Mouse (Mus musculus) retina, postnatal 1 day (tissue): ENCODE measurements at regions not wholly inside any gene's neighbourhood (a gene's known extent, or its start where the extent isn't known, plus 50 kb on each side); places are given as distances from the start of the nearest gene placed in this dataset.

ENCODE experiments used
- DNase-seq: peaks from one replicate; pipeline ENCODE4 v3.0.0-alpha.2; 2012

DNA sequence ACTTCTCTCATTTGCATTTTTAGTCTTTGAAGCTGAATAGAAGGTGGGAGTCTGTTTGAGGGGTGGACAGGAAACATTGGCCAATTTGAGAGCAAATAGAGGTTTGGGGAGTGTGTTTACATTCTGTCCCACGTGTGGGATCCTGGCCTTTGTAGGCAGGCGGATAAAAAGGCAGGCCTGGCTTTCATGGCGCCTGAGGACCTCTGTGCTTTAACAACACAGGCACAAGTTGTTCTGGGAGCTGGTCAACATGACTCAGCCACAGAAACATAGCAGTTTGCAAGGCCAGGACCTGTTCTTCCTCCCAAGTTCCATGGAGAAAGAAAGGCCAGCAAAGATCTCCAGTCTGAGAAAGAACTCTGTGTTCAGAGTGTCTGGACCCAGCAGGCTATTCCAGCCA lies 1130.7 kb downstream of the Gsdmc2 start:
- DNase-seq = no peak

DNA sequence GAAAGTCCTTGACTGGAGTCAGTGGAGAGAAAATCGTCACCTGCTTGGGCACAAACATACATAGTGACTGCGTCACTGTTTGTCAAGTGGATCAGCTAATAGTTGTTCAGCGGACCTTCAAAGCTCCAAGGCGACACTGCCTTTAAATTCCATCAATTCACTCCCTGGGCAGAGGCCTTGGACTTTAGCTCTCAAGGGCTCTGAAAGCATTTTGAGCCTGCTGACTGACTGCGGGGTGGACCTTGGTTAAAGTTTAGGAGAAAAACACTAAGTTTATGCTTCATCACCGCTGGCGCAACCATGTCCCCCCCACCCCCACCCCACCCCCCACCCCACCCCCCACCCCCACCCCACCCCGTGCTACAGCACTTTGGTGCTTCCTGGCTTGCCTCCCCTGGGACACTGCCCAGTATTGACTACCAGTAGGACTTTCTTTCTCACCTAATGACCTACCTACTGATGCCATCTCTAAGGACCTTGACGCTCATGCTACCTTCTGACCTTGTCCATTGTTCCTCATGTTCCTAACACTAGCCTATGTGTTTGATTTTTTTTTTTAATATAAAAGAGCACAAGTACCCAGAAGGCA lies 1132.3 kb downstream of the Gsdmc2 start:
- no peak for DNase-seq

DNA sequence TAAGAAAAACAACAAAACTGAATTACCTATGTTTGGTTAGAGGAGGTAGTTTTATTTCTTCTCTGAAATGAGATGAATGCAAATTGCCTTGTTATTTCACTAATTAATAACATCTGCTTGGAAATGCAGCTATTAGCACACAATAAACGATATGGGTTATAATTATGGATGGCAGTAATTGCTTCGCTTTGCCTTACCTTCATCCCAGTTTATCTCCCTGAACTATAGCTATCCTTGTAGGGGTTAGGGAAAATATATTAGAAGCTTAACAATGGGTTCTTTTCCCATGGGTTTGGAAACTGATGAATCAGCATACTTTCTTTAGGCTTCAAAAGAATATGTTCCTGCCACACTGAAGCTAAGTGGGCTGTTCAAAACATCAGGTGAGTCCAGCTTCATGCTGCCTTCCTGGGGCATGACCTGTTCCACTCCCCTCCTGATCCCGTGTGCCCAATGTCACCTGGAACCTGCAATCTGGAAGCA lies 1132.9 kb downstream of the Gsdmc2 start:
- no peak for DNase-seq

DNA sequence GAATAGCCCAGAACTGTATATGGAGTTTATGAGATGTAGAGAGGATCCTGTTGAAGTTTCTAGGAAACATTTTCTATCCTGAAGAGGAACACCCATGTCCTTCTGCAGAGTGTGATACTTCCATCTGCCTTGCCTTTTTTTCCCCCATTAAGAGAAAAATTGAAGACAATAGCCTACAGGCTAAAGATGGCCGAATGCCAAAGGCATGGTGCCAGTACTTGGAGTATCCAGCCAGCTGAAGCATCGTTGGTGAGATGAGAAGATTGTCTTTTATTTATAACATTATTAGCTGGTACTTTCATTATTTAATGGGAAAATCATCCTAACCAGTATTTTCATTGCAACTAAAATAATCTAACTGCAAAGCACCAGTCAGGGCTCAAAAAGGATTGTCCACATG lies 1135.4 kb downstream of the Gsdmc2 start:
- no peak for DNase-seq

DNA sequence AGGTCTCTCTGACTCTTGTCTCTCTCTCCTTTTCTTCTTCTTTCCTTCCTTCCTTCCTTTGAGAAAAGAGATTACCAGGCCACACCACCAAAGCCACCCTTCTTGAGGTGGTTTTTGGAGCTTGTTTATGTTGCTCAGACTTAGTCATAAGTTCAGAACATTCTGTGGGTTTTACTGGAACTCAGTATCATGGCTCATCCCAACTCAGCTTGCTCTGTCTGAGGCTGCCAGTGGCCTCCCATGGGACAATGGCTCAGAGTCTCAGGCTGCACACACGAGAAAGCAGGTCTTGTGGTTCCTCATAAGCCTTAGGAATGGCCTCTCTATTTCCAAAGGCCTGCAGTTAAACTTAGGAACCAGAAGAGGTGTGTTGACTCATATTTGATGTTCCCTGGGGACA lies 1146.4 kb downstream of the Gsdmc2 start:
- no peak for DNase-seq

DNA sequence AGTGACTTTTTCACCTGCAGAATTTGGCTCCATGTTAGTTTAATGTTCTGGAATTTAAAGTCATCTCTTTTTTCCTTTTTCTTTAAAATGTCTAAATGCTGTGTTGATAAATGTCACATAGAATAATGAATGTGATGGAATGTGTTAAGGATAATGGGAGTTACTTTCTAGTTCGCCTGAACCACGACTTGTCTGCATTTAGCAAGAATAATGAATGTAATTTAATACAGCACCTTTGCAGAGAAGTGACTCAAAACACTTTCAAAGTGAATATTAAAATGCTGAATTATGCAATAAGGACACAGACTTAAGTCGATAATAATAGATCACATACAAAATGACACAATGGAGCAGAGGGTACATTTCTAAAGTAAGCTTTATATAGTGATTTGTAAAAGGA lies 1150.2 kb downstream of the Gsdmc2 start:
- DNase-seq = no peak

DNA sequence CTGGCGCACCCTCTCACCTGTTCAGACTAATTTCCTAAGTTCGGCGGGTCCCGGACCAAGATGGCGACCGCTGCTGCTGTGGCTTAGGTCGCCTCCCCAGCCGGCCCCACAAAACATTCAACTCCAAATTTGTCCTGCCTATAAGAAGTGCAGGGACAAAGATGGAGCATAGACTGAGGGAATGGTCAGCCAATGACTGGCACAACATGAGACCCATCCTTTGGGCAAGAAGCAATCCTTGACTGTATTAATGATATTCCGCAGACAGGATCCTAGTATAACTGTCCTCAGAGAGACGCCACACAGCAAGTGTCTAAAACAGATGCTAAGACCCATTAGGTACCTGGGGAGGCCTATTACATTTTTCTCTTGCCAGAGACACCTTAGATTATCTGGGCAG lies 1151.3 kb downstream of the Gsdmc2 start:
- no peak for DNase-seq

DNA sequence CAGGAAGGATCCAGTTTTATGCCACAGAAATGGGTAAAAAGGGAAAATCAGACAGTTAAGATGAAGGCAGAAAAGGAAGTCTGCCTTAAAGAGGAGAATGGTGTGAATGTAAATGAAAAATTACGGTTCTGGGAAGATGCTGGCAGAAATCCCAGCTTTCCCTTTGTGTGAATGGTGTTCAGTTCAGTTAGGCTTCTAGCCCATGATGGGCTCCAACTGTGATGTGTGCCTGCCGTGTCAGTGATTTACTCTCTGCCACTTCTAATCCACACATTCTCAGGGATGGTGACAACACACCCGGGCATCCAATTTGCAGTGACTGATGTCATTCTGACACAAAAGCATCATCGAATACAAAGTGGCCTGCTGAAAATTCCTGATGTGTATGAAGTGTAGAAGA lies 1171.6 kb downstream of the Gsdmc2 start:
- DNase-seq = peak; percentile 2

DNA sequence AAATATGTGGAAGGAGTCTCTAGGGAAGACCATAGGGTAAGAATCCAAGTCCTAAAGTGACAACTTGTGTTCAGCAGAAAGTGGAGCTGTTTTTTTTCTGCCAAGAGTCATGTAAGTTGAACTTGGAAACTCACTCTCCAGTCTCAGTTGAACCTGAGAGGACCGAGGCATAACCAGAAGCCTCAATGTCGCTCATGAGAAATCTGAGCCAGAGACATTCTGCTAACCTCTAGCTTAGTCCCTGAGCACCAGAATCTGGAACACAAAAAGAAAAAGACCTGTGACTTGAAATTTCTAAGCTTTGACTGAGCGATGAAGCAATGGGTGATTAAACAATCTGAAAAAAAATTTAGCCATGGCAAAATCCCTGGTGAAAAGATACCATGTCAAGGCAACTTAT lies 1175.0 kb downstream of the Gsdmc2 start:
- no peak for DNase-seq

DNA sequence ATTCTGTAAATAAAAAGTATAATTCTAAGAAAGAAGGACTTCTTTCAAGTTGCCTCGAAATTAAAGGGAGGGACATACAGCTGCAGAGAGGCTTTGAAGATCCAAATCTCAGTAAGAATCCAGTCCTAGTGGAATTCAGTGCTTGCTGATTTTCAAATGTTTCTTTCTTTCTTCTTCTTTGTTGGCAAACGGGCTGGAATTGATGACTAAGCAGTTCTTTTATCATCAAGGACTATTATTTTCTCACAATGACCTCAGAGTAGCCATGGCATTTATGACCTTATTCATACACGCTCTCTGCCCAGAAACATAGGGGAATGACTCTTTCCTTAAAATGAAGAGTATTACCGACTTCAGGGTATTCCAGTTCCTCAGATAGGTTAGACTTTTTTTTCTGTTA lies 1185.9 kb downstream of the Gsdmc2 start:
- DNase-seq = no peak

DNA sequence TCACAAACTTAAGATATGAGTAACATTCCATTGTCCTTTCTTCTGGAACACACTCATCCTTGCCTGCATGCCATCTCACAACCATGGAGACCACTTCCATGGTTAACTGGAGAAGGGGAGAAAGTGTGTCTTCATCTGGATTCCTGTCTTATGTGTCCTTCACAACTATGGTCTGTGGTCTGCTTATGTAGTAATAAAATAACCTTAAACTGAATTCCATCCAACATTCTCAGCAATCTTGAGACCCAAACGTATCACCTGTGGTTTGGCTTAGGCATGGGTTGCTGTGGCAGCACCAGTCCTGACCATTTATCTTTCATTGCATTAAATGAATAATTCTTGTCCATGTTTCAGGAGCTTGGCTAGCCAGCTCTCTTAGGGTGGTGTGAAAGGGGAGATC lies 1186.3 kb downstream of the Gsdmc2 start:
- no peak for DNase-seq

DNA sequence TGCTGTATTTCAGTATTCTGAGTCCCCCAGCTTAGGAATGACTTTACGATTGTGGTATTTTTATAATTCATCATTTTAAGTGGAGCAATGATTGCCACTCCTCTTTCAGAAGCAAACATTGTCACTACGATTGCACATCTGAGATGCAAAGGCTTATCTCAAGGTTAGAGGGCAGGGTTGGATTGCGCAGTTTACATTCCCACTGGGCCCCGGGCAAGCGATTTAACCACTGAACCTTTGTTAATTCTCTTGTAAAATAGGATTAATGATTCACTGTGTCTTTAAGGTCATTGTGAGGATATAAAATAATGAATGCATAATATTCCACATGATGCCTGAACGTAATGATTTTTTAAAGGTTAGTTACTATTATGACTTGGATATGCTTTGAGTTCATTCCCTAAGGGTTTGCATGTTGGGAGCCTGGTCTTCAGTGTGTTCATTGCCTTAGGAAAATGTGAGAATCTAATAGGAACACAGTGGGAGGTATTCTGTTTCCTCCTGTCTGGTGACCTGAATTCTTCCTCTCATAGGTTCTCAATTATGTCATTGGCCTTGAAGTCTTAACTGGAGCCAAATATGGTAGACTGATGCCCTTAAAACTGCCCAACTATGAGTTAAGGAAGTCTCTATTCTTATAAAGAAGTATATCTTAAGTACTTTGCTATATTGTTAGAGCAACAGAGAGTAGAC lies 1198.4 kb downstream of the Gsdmc2 start:
- DNase-seq = peak; percentile 51

DNA sequence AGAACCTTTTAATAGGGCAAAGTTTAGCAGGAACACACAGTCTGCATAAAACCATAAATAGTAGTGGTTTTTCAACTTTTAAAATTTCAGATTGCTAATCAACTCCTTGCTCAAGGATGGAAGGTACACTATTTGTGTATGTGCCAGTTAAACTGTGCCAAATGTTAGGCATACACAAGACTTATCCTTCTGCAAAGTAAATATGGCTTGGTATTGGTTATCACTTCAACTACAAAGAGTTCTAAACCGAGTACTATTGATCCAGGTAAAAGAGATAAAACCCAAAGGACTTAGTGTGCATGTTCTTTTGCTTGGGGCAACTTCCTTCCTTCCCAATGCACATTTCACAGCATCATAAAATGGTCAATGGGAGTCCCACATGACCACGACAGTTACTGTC lies 1200.2 kb downstream of the Gsdmc2 start:
- peak; percentile 10 for DNase-seq

DNA sequence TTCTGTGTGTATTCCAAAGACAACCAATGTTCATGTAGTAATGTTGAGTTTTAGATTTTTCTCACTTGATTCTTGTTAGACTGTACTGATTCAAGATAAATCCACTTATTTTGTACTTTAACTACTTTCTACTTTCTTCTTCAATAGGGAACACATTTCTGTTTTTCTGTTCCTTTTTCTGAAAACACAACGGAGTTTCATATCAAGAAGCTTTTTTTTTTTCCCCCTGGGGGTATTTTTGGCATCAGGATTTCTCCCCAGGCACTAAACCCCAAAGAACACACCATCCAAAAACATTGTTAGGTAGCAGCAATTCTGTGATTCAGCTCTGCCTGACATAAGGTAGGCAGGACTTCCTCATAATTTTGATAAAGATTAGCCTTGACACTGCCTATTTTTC lies 1200.7 kb downstream of the Gsdmc2 start:
- DNase-seq = no peak

DNA sequence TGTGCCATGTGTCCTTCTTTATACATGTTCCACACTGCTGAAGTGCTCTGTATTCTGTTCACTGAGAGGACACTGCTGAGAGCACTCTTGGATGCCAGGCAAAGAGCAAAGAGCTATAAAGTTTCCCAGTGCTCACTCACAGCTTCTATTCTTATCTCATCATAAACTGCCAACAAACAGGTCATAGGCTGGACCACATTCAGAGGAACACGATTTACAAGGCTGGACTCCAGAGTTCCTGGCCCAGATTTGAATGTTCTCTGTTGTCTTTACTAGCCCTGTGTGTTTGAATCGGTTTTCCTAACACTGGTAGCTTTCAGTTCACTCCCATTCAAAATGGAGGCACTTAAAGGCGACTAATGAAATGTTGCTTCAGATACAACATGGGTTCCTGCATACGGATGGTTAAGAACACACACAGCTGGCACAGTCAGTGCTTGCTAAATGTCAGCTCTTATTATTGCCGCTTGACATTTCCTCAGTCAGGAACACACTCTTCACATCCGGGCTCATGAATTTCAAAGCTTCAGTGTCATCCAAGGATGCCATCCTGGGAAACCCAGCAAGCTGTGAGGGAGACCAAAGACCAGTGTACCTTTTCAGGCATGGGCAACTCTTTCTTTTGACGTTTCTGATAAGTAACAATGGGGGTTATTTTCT lies 1203.8 kb downstream of the Gsdmc2 start:
- DNase-seq = peak; percentile 53

DNA sequence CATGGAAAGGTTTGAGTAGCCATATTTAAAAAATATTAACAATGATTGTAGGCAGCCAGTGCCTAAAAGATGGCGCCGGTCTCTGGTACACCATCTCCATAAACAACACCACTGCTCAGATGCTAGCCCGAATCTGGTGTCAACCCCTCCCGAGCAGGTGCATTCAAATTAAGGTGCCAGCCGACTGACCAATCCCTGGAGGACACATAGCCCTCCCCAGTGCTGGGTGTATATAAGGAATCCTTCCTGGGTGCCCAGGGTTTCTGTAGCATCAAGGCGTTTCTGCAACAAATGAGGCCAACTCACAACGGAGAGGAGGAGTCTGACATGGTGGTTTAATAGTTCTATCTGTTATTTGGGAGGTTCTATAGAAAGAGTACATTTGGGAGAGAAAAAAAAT lies 1219.6 kb downstream of the Gsdmc2 start:
- DNase-seq = no peak

DNA sequence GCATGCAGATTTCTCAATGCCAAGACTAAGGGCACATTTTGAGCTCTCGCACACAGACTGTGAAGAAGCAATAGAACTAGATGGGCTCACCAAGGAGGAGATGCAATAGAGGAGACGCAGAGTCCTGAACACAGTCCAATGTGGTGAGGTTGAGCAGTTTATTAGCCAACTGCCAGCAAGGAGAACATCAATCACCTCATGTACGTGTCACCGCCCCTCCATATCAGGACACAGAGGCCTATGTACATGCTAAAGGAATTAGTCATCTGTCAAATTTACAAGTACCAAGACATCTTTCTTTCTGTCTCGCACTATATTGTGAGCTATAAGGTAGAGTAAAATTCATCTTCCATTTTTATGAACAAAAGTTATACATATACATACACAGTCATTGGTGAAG lies 1228.9 kb downstream of the Gsdmc2 start:
- DNase-seq = no peak

DNA sequence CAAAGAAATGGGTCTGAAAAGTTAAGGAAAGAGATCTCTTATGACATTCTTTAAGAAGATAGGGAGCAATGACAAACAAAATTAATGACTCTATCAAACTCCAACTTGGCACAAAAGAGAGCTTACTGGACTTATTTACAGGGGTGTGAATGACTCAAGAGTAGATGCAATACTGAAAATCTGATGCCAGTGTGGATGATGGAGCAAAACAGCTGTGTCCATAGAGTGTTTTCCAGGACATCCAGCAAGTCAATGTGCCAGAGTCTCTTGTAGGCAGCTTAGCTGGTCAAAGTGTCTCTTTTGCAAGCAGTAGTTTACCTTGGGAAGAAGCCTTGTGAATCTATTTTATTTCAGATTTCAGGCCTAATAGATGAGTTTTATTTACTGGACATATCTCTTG lies 1248.2 kb downstream of the Gsdmc2 start:
- no peak for DNase-seq

DNA sequence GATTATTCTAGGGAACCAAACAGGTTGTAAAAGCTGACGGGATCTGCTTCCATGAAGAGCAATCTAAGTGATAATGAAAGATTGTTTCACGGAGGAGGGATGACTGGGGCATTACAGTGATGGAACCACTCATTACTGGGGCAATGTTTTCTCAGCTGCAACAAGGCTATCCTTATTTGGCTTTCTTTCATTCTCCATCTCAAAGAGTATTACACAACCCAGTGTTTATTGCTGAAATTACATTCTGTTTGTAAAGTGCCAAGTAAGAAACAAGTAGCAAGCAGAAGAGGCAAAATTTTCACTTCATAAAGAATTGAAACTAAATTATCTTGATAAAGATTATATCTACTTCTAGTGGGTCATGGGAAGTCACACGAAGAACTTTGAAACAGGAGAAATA lies 1256.4 kb downstream of the Gsdmc2 start:
- no peak for DNase-seq

DNA sequence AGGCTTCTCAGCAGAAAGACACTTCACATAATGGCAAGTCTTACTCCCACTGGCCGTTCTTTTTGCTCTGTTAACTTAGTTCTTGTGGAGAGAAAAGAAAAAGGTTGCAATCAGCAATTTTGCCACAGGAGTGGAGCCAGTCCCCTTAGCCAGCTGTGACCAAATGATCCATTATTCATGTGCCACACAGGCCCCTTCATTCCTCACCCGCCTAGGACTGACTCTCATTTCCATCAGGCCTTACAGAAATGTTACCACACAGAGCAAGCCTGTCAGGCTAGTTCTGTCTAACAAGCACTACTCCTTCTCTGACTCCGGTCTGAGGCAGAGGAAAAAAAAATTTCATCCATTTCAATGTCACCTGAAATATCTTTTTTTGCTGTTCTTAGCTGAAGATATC lies 1266.2 kb downstream of the Gsdmc2 start:
- DNase-seq = no peak

DNA sequence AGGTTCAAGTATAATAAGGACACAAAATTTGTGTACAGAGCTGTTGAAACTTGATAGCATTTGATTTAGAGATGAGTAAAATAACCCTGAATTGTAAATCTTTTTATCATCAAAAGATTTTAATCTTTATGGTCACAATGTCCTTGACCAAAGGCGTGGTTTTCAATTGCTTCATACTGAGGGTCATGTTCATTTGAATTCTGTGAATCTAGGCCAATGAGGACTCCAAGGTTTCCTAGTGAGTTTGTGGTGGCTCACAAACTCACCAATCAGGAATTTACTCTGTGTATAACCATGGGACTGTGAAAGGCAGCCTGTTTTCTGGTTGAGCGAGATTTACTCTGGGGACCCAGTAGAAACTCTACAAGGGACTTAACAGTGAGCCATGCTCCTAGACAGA lies 1269.2 kb downstream of the Gsdmc2 start:
- DNase-seq = no peak

DNA sequence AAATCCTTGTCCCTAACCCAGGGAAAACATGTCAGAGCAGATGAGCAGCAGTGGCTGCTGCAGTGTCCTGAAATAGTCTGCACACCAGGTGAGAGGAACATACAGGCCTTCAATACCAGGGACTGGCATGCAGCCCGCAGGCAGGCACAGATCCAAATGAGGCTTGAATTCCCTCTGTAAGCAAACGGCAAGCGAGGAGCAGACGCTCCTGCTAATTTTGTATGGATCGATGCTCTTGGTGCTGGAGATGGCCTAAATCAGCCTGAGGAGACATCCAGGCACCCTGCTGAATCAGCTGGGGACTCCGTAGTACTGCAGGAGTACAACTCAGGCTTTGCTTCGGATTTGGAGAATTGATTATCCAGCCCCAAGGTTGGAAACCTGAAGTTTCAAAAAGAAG lies 1273.2 kb downstream of the Gsdmc2 start:
- DNase-seq = peak; percentile 64

DNA sequence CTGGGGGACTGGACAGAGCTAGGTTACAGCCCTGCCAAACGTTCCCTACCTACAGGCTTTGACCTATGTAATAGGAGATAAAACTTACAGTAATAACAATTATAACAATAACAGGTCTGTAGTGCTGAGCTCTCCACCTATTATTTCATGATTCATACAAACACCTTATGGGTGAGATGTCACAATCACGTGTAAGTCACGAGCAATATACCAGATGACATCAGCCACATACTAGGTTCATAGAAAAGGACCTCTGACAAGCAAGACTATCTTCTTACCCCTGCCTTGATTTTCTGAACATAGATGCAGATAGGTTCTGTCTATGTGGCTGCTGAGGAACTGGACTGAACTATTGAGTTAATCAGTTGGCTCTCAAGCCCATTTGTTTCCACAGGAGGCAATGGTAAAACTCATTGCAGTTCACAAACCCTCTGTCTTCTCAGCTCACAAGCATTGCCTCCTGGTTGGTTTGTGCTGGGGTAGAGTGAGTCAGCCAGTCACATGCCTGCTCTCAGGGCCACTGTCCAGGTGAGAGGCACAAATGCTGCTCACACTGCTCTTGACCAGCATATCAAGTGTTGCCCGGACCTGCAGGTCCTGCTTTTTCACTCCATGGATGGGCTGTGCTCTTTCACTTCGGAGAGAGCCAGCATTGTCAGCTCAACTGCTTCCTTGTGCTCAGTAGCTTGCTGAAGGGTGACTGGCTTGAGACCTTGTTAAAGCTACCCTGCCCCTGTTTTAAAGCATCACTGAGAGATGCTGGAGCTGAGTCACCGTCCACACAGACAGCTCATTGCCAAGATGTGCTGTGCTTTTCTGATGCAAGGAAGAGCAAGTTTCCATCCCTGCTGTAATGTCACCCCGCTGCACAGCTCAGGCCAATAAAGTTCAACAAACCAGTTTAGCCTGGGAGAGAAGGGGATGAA lies 1275.9 kb downstream of the Gsdmc2 start:
- no peak for DNase-seq
